Mouse (Mus musculus) ES-Bruce4 (cell line): ENCODE measurements around the gene Cela2a.

ENCODE experiments used
- CTCF ChIP-seq: IDR thresholded peaks from one replicate; pipeline ENCODE4 v1.8.1; 2011; ENCODE audit warnings: low read depth, low read length
- EP300 ChIP-seq: IDR thresholded peaks from 2 replicates; pipeline ENCODE4 v1.6.1; 2011; ENCODE audit warnings: low read depth, low read length; ENCODE audit not compliant: insufficient read depth
- POLR2A ChIP-seq: IDR thresholded peaks from one replicate; pipeline ENCODE4 v1.8.1; 2011; ENCODE audit warnings: low read length; ENCODE audit not compliant: insufficient read depth

DNA sequence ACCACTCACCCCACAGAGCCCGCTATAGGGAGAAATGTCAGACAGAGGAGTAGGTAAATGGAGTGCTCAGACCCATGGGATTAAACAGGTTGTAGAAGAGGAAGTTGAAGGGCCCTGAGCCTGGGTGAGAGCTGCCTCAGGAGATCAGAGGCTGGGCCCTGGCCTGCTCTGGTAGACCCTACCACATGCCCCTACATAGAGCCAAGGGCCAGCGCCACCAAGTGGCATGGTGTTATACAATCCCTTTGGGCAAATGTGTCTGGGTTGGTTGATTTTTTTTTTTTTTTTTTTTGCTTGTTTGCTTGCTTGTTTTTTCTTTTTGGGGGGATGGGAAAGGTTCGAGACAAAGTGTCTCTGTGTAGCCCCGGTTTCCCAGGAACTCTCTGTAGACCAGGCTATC lies 21.9 kb downstream of the Cela2a start:
- TF ChIP-seq CTCF: no peak
- TF ChIP-seq POLR2A: no peak
- no peak for TF ChIP-seq EP300
